Mouse (Mus musculus) CH12.LX (cell line): ENCODE data around the gene Trit1.

ENCODE experiments used
- CTCF ChIP-seq, 2 experiments: IDR thresholded peaks in 1 of 2; conservative IDR thresholded peaks in 1 of 2; 2 replicates each; pipeline ENCODE4 v1.5.1; 2011 to 2012; ENCODE audit warnings: low read depth in 2 of 2, low read length in 2 of 2, improper control_type of control experiment in 1 of 2, inconsistent platforms in 1 of 2, mild to moderate bottlenecking in 1 of 2, moderate library complexity in 1 of 2
- HCFC1 ChIP-seq: IDR thresholded peaks from 2 replicates; pipeline ENCODE4 v1.6.1; 2012; ENCODE audit warnings: low read depth, mild to moderate bottlenecking, inconsistent platforms, low read length, improper control_type of control experiment
- MAX ChIP-seq: IDR thresholded peaks from 2 replicates; pipeline ENCODE4 v1.6.1; 2011; ENCODE audit warnings: low read length, improper control_type of control experiment
- MAZ ChIP-seq: IDR thresholded peaks from 2 replicates; pipeline ENCODE4 v1.6.1; 2012; ENCODE audit warnings: low read depth, mild to moderate bottlenecking, inconsistent platforms, low read length, improper control_type of control experiment, moderate library complexity
- MYC ChIP-seq: IDR thresholded peaks from 2 replicates; pipeline ENCODE4 v1.6.1; 2011; ENCODE audit warnings: low read depth, mild to moderate bottlenecking, improper control_type of control experiment, low read length
- RAD21 ChIP-seq: IDR thresholded peaks from 2 replicates; pipeline ENCODE4 v1.6.1; 2011; ENCODE audit warnings: low read depth, mild to moderate bottlenecking, low read length, improper control_type of control experiment, moderate library complexity
- ZMIZ1 ChIP-seq: IDR thresholded peaks from 2 replicates; pipeline ENCODE4 v1.6.1; 2012; ENCODE audit warnings: low read depth, mild to moderate bottlenecking, inconsistent platforms, low read length, improper control_type of control experiment

GRCm38 (mm10) chr4:123041131-123041530 is 24.7 kb downstream of the Trit1 start:
- TF ChIP-seq HCFC1: no peak
- TF ChIP-seq ZMIZ1: no peak
- no peak for TF ChIP-seq RAD21
- no peak for TF ChIP-seq CTCF (conservative IDR thresholded peaks at IDR 0.05 in 1 of 2, IDR thresholded peaks at IDR 0.05 in 1 of 2; ENCODE audit: low read depth in 2 of 2, low read length in 2 of 2)
- no peak for TF ChIP-seq MYC
- TF ChIP-seq MAX: no peak
- TF ChIP-seq MAZ: no peak
